Mouse (Mus musculus): Measurements from ENCODE around the gene Notch2.

The Notch2 gene

DNA sequence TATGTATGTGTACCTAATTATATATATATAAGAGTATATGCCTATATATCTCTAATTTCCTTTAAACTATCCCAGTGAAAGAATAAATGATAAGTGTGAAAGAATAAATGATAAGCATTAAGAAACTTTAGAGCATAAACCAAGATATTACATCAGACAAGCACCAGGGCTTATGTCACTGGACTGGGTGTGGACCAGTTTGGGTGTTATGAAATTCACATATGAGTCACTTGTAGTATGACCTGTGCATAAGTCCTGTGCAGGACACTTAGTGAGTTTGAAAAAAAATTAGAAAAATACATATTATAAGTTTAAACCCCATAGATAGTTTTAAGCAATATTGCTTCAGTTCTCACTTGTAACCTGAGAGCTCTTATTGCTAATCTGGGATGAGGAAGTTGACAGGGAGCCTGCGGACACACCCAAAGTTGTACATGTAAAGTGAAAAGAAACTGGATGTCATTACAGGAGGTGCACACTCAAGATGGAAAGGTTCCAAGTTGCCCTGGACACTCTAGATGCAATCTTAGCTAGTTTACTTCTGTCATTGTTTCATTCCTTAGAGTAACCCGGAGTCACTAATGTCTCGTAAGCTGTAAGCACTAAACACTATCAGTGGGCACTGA lies 19.3 kb upstream of the Notch2 start:
- ATAC-seq (ENCODE audit: insufficient number of reproducible peaks, low FRiP score, low TSS enrichment): no peak

- ATAC-seq (ENCODE audit: insufficient number of reproducible peaks, low FRiP score, low TSS enrichment): no peak
Measured at GRCm38 (mm10) chr3:97994818-97995217, 18.5 kb upstream of the Notch2 start.

DNA sequence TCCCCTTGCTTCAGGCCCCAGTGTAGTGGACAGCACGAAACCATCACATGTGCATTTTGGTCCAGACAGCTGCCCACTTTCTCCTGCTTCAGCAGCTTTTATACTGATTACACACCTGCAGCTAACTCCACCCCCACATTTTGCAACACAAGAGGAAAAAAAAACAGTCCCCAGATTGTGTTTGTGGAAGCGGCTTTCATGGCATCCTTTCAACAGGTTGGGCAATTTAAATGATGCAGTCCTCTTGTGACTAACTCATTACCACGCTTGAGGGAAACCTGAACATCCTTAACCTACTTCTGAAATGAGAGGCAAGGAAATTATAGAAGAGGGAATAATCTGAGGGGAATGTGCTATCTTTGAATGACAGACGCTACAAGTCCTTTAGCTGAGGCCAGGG lies 15.0 kb upstream of the Notch2 start:
- no peak for ATAC-seq (ENCODE audit: insufficient number of reproducible peaks, low FRiP score, low TSS enrichment)

DNA sequence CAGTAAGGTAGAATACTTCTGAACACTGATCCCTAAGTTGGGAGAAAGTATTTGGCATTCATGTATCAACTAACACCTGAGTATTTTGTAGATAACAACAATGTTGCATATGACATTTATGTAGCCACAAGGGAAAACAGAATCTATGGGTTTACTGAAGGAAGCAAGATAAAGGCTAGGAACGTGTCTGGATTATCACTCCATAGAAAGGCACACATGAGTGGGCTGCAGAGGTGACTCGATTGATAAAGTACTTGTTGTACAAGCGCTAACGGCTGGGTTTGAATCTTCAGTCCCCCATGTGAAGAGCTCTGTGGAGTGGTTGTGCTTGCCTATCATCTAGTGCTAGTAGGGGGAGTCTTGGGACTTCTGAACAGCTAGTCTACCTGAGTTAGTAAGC lies 9.8 kb upstream of the Notch2 start:
- no peak for ATAC-seq (ENCODE audit: insufficient number of reproducible peaks, low FRiP score, low TSS enrichment)

DNA sequence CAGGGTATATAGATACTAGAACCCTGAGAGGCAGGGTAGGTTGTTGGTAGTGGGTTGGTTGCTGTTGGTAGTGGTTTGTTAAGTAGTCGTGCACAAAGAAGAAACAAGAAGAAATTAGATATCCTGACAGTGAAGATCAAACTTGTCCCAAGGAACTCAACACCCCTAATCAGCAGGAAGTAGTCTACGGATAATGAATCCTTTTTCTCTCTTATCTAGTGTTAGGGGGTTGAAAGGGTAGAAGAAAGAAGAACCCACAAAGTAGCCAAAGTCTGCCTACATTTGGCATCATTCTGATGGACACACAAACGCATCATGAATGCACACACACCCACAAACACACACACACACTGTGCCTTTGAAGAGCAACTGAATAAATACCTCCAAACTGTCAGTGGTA lies 9.1 kb upstream of the Notch2 start:
- no peak for ATAC-seq (ENCODE audit: insufficient number of reproducible peaks, low FRiP score, low TSS enrichment)

DNA sequence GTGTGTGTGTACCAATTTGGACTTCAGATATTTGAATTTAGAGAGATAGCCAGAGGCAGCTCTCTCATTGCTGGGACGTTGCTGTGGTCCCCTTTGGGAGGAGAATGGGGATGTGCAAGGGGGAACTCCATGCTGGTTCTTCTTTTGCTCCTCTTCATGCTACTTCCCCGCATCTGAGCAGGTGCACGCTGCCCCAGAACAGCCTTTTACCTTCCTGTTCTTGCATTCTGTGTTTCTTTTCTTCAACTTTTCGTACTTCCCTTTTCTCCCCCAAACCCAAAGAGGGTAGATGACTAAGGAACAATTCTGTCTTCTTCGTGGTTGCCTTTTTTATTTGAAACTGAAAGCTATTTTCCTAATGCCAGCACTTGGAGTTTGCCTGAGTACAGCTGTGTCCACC lies 8.0 kb upstream of the Notch2 start:
- no peak for ATAC-seq (ENCODE audit: insufficient number of reproducible peaks, low FRiP score, low TSS enrichment)

DNA sequence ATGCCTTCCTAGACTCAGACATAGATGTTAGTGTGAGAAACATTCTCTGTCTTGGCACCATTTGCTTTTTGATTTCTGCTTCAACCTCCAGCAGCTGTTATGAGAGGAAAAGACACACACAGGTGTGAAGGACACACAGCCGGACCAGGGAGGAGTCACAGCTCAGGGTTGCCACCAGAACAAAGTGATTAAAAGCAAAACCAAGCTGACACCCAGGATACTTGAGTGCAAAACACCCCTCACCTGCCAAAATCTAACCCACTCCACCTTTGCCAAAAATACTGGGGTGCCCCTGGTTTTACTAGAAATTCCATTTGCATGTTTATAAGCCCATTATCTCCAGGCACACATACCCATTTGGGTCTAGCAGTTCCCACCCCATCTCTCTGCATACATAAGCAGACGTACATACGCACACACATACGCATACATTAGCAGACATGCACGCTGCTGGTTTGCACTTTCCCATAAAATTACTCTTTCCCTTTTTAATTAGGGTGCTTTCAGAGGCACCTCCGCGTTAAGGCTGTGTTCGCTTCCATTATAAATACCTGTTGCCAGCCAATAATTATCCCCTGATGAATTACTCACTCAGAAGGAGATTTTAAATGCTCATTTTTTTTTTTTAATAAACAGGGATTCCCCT lies 7.2 kb upstream of the Notch2 start:
- ATAC-seq (ENCODE audit: insufficient number of reproducible peaks, low FRiP score, low TSS enrichment): no peak

DNA sequence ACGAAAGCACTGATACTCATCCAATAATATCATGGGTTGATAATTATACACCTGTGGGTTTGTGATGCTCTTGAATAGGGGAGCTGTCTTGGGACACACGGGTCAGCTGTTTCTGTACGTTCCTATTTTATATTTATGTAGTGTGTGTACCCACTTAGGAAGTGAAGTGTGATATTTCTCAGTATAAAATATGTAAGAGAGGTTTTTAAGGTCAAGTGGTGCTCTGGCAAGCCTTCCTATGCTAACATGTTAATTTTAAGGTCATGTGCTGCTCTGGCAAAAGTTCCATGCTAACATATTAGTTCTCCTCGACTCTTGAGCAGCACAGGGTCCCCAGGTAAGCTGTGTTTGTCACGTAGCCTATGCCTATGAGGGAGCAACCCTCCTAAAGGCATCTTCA lies 6.4 kb upstream of the Notch2 start:
- no peak for ATAC-seq (ENCODE audit: insufficient number of reproducible peaks, low FRiP score, low TSS enrichment)

- ATAC-seq (ENCODE audit: insufficient number of reproducible peaks, low FRiP score, low TSS enrichment): no peak
Measured at GRCm38 (mm10) chr3:98008143-98008542, 5.2 kb upstream of the Notch2 start.

GRCm38 (mm10) chr3:98009190-98009840 lies 4.0 kb upstream of the Notch2 start:
- ATAC-seq (ENCODE audit: insufficient number of reproducible peaks, low FRiP score, low TSS enrichment): no peak

- peak; percentile 82 for ATAC-seq (ENCODE audit: insufficient number of reproducible peaks, low FRiP score, low TSS enrichment)
Measured at GRCm38 (mm10) chr3:98013086-98013400, 284 bp upstream of the Notch2 start.

DNA sequence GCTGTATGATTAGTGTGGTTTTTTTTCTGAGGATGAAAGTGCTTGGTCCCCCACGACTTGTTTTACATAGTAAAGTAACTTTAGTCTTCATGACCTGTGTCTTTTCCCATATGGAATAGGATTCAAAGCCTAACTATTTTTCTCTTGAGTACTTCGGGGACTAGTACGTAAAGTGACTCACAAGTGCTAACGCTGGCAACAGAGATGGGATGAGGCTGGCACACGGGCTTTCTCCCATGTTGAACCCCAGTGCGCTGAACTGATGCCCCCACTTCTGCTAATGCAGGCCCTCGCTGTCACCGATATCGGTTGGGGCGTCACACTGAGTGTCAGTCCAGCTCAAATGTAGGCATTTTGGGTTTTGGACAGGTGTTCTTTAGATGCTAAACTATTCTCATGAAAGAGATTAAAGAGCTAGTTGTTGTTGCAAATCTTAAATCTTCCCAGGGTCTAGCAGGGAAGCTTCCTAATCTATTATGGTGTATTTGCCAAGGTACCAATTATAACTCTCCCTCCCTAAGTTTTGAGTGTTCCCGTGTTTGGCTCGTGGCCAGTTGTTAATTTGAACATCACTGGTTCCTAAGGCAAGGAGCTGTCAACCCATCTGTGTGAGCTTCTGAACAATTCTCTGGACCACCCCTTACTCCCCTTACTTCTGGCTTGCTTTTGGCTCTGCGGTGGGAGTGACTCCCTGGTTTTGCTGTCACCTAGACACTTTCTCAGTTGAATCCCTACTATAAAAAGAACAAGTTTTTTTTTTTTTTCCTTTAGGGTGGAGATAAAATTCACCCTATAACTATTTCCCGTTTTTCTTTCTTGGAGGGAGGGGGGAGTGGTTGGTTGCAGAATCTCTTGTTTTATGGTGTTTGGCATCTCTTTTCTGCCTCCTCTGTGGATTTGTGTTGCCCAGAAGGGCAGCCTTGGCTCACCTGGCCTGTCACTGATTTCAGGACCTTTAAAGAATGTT lies 2.2 kb downstream of the Notch2 start:
- no peak for ATAC-seq (ENCODE audit: insufficient number of reproducible peaks, low FRiP score, low TSS enrichment)

DNA sequence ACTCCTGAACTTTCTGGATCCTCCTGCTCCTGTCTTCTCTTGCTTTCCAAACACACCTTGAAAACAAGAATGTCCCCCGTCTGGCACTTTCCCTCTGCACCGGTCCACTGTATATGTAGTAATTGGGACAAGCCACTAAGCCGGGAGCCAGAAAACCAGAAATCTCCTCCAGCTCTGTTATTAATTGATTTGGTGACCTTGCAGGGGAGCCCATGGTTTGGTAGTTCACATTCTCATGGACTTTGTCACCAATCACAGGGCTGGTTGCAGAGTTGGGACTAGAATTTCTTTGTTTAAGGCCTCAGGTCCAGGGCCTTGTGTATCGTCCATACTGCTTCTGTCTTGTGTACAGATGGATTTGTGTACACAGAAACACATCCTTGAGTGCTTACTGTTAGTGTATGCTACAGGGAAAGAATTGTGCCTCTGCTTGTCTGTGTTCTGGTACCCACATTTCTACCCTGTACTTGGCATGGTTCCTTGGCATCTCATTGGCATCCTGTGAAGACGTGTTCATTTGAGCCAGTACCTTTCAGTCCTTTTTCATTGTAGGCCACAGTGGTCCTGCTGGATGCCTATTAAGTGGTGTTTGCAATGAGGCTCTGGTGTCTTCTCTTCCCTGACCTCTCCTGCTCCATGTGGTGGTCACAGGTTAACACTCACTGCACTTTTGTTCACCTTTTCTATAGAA lies 3.7 kb downstream of the Notch2 start:
- no peak for ATAC-seq (ENCODE audit: insufficient number of reproducible peaks, low FRiP score, low TSS enrichment)

- ATAC-seq (ENCODE audit: insufficient number of reproducible peaks, low FRiP score, low TSS enrichment): no peak
Measured at GRCm38 (mm10) chr3:98018187-98018586, 4.9 kb downstream of the Notch2 start.

- no peak for ATAC-seq (ENCODE audit: insufficient number of reproducible peaks, low FRiP score, low TSS enrichment)
Measured at GRCm38 (mm10) chr3:98020431-98021229, 7.3 kb downstream of the Notch2 start.

GRCm38 (mm10) chr3:98024288-98024848 lies 11.0 kb downstream of the Notch2 start:
- peak; percentile 51 for ATAC-seq (ENCODE audit: insufficient number of reproducible peaks, low FRiP score, low TSS enrichment)

DNA sequence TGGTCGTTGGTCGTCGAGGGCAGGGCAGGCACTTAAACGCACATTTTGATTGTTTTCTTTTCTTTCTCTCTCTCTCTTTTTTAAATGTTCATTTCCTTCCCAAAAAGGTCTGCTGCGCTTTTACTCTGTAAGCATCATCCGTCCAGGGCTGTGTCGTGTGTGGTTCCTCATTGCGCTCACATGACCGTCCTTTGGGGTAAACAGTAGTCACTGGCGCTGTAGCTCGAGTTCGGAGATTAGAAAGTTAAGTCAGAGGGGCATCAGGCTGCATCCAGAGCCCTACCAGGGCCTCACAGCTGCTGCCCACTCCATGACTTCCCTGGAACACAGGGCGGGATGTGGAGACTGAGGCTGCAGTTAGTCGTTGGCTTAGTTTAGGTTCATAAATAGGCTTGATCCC lies 12.2 kb downstream of the Notch2 start:
- ATAC-seq (ENCODE audit: insufficient number of reproducible peaks, low FRiP score, low TSS enrichment): no peak

- ATAC-seq (ENCODE audit: insufficient number of reproducible peaks, low FRiP score, low TSS enrichment): no peak
Measured at GRCm38 (mm10) chr3:98025921-98026880, 12.9 kb downstream of the Notch2 start.

Measured in cerebellum, adult (tissue).